Mouse (Mus musculus): ENCODE measurements around the gene Crlf1.

- no peak for TF ChIP-seq GATA1 (IDR thresholded peaks at IDR 0.05; ENCODE audit: low read length)
- TF ChIP-seq TAL1 (IDR thresholded peaks at IDR 0.05; ENCODE audit: low read length) = no peak
These were observed 25.7 kb upstream of the Crlf1 start for GRCm38 (mm10) chr8:70467229-70467725.

Measured in erythroblast, embryonic 14.5 days (primary cell).